Mouse (Mus musculus) stomach, embryonic 14.5 days (tissue): ENCODE results near the gene Tns1. TPM values are rescaled to one million over a fixed set of nuclear protein-coding genes. Genes with fewer than 3 reads are reported as not detected.

Experiments used
- ATAC-seq: fragments of 200-750 bp; cut with Nextera tagmentation; 2 replicates; pipeline ENCODE4 v1.8.0; 2017; ENCODE audit warnings: low read depth, moderate TSS enrichment; ENCODE audit not compliant: insufficient number of reproducible peaks, insufficient read depth, low FRiP score
- H3K27ac ChIP-seq: fragments of 300-500 bp; sonication (generic); 2 replicates; pipeline ENCODE4 v1.5.1; 2014; ENCODE audit warnings: mild to moderate bottlenecking, low read length, moderate library complexity, mixed read lengths
- H3K27me3 ChIP-seq: fragments of 300-500 bp; sonication (generic); 2 replicates; pipeline ENCODE4 v1.6.1; 2014; ENCODE audit warnings: low read length, control low read depth, mixed read lengths; ENCODE audit not compliant: control insufficient read depth, insufficient read depth
- H3K36me3 ChIP-seq: fragments of 300-500 bp; sonication (generic); 2 replicates; pipeline ENCODE4 v1.6.1; 2014; ENCODE audit warnings: mild to moderate bottlenecking, control low read depth, low read length, moderate library complexity, mixed read lengths; ENCODE audit not compliant: control insufficient read depth, insufficient read depth
- H3K4me1 ChIP-seq: fragments of 300-500 bp; sonication (generic); 2 replicates; pipeline ENCODE4 v1.6.1; 2014; ENCODE audit warnings: low read length, control low read depth, mixed read lengths; ENCODE audit not compliant: control insufficient read depth, insufficient read depth
- H3K4me2 ChIP-seq: fragments of 300-500 bp; sonication (generic); replicated peaks from 2 replicates; pipeline ENCODE4 v1.6.1; 2014; ENCODE audit warnings: low read depth, low read length, control low read depth
- H3K4me3 ChIP-seq: fragments of 300-500 bp; sonication (generic); 2 replicates; pipeline ENCODE4 v1.5.1; 2014; ENCODE audit warnings: low read depth, low read length, control low read depth
- H3K9ac ChIP-seq: fragments of 300-500 bp; sonication (generic); replicated peaks from 2 replicates; pipeline ENCODE4 v1.6.1; 2014; ENCODE audit warnings: low read depth, mild to moderate bottlenecking, control low read depth, low read length, moderate library complexity, mixed read lengths
- H3K9me3 ChIP-seq: fragments of 300-500 bp; sonication (generic); 2 replicates; pipeline ENCODE4 v1.6.1; 2016; ENCODE audit warnings: low read depth, low read length, control low read depth; ENCODE audit not compliant: control insufficient read depth
- WGBS: fragments of 180-500 bp; shearing (Covaris S2); extraction: QIAGEN DNeasy Blood & Tissue Kit; methylation state at CpG from one replicate; pipeline ENCODE4 v1.1.7; 2014; 5-methylcytosine and 5-hydroxymethylcytosine counted together
- polyA plus RNA-seq: library from polyadenylated mRNA; unstranded; fragments of >200 nt; fragmentation: Nextera tagmentation; extraction: Ambion mirVana; gene quantifications from 2 replicates; pipeline ENCODE4 v1.2.1, GENCODE M21; 2014

Gene Tns1
- polyA plus RNA-seq, 1 experiment from 2014 or later: 35.3 TPM

- WGBS: 84% methylated on average over 4 of the region's 4 CpGs
- ATAC-seq: no peak
- H3K27ac ChIP-seq: no peak overlapping the region
- no peaks in the 10 kb centered on the region for H3K36me3 ChIP-seq
- H3K4me1 ChIP-seq: peaks cover 18% of the 10 kb centered on the region
- H3K4me2 ChIP-seq: no peak overlapping the region
- H3K27me3 ChIP-seq: no peaks in the 10 kb centered on the region
- no peak overlapping the region for H3K9ac ChIP-seq
- no peak overlapping the region for H3K4me3 ChIP-seq
- H3K9me3 ChIP-seq: no peaks in the 10 kb centered on the region
Measured at GRCm38 (mm10) chr1:74055552-74055951, 68.7 kb downstream of the Tns1 start.

DNA sequence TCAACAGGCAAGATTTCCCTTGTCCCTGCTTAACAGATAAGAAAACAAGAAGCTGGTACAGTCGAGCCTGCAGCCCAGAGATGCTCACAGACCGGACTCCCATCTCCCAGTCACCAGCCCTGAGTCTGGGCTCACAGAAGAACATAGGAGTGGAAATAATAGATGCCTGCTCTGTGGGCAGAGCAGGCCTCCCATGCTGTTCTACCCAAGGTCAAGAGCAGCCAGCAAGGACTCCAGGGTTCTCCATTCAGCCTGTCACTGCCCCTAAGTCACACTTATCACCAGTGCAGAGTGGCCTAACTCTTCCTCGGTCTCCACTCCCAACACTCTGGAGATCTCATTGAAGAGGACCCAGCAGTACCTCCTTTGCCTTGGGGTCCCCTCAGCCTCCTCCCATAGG lies 69.8 kb downstream of the Tns1 start:
- no peak overlapping the region for H3K9ac ChIP-seq
- 53% methylated on average over 3 of the region's 3 CpGs for WGBS

GRCm38 (mm10) chr1:74054007-74054406 lies 70.2 kb downstream of the Tns1 start:
- Histone ChIP-seq H3K9ac (no peak overlapping the region), H3K4me1 (peaks cover 10% of the 10 kb centered on the region; the same call in 1 of the 2 replicates)
- peak; percentile 33; the same call in 1 of the 2 replicates for ATAC-seq

More for the DNA sequence above, 69.8 kb downstream of the Tns1 start:
- H3K4me3 ChIP-seq: no peak overlapping the region
- H3K27ac ChIP-seq: no peak overlapping the region
- no peaks in the 10 kb centered on the region for H3K27me3 ChIP-seq
- no peak for ATAC-seq
- H3K9me3 ChIP-seq: no peaks in the 10 kb centered on the region
- H3K4me1 ChIP-seq: peaks cover 13% of the 10 kb centered on the region
- no peaks in the 10 kb centered on the region for H3K36me3 ChIP-seq
- no peak overlapping the region for H3K4me2 ChIP-seq

GRCm38 (mm10) chr1:74053068-74053467 lies 71.2 kb downstream of the Tns1 start:
- no peak overlapping the region for H3K27ac ChIP-seq
- no peaks in the 10 kb centered on the region for H3K9me3 ChIP-seq
- no peak for ATAC-seq
- WGBS: 64% methylated on average over 2 of the region's 2 CpGs
- H3K27me3 ChIP-seq: no peaks in the 10 kb centered on the region
- no peak overlapping the region for H3K4me3 ChIP-seq
- H3K36me3 ChIP-seq: no peaks in the 10 kb centered on the region
- no peak overlapping the region for H3K4me2 ChIP-seq
- peaks cover 10% of the 10 kb centered on the region; the same call in 1 of the 2 replicates for H3K4me1 ChIP-seq
- H3K9ac ChIP-seq: no peak overlapping the region

More at GRCm38 (mm10) chr1:74054007-74054406, 70.2 kb downstream of the Tns1 start:
- Histone ChIP-seq H3K4me3 (no peak overlapping the region), H3K27ac (no peak overlapping the region), H3K36me3 (no peaks in the 10 kb centered on the region), H3K27me3 (no peaks in the 10 kb centered on the region), H3K4me2 (no peak overlapping the region), H3K9me3 (no peaks in the 10 kb centered on the region)
- 23% methylated on average over 7 of the region's 7 CpGs for WGBS

GRCm38 (mm10) chr1:74051349-74051748 lies 72.9 kb downstream of the Tns1 start:
- Histone ChIP-seq H3K9me3 (no peaks in the 10 kb centered on the region), H3K36me3 (no peaks in the 10 kb centered on the region), H3K4me1 (peaks cover 10% of the 10 kb centered on the region; the same call in 1 of the 2 replicates), H3K4me2 (no peak overlapping the region), H3K4me3 (no peak overlapping the region), H3K27me3 (no peaks in the 10 kb centered on the region), H3K9ac (no peak overlapping the region), H3K27ac (no peak overlapping the region)
- 21% methylated on average over 2 of the region's 2 CpGs for WGBS
- 0 out of 2 replicates have a peak, but pooled peaks have one; percentile 29 for ATAC-seq

DNA sequence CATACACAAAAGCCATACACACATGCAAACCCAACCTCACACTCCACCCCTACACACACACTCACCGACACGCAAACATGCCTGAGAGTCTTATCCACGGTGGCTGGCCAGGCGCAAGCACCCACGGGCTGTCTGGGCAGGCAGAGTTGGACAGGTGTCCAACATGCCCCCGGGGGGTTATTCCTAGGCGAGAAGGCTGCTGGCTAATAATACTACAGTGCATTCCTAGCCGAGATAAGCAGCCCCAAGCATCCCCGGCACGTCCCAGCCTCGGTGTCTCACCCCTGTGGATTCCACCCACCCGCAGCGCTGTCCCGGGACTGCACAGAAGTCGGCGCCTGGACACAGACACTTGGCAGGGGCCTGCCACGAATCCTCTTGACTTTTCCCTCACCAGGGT lies 74.8 kb downstream of the Tns1 start:
- no peak for ATAC-seq
- H3K9ac ChIP-seq: no peak overlapping the region
- H3K36me3 ChIP-seq: no peaks in the 10 kb centered on the region
- no peaks in the 10 kb centered on the region for H3K9me3 ChIP-seq
- 71% methylated on average over 17 of the region's 17 CpGs for WGBS
- H3K27ac ChIP-seq: no peak overlapping the region
- H3K4me1 ChIP-seq: peaks cover 11% of the 10 kb centered on the region; the same call in 1 of the 2 replicates
- no peaks in the 10 kb centered on the region for H3K27me3 ChIP-seq
- H3K4me3 ChIP-seq: no peak overlapping the region
- H3K4me2 ChIP-seq: no peak overlapping the region

- ATAC-seq: no peak
- Histone ChIP-seq H3K4me2 (no peak overlapping the region), H3K9ac (no peak overlapping the region), H3K27ac (no peak overlapping the region), H3K9me3 (no peaks in the 10 kb centered on the region), H3K4me3 (no peak overlapping the region), H3K4me1 (peaks cover 20% of the 10 kb centered on the region), H3K27me3 (no peaks in the 10 kb centered on the region), H3K36me3 (no peaks in the 10 kb centered on the region)
- WGBS: 72% methylated on average over 6 of the region's 6 CpGs
Measured at GRCm38 (mm10) chr1:74047722-74048121, 76.5 kb downstream of the Tns1 start.

- H3K9ac ChIP-seq: no peak overlapping the region
- H3K36me3 ChIP-seq: no peaks in the 10 kb centered on the region
- H3K27ac ChIP-seq: no peak overlapping the region
- no peaks in the 10 kb centered on the region for H3K9me3 ChIP-seq
- H3K4me2 ChIP-seq: no peak overlapping the region
- H3K27me3 ChIP-seq: no peaks in the 10 kb centered on the region
- H3K4me1 ChIP-seq: peaks cover 24% of the 10 kb centered on the region
- no peak for ATAC-seq
- WGBS: 52% methylated on average over 2 of the region's 2 CpGs
- no peak overlapping the region for H3K4me3 ChIP-seq
Measured at GRCm38 (mm10) chr1:74047311-74047710, 76.9 kb downstream of the Tns1 start.

DNA sequence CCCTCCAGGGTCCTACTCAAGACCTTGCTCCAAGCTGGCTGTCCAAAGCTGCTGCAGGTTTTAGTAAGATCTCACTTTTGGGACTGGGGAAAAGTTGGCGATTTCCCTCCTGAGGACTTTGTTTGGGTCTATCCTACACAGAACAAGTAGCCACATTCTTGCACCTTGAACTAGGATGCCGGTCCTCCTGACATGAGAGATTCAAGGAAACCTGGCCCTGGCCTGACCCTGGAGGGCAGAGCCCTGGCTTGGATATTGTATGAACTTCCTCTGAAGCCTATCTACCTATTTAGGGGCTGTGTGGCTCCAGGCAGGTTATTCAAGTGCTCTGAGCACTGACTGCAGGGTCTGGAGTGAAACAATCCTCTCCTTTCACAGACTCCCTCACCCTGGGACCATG lies 79.2 kb downstream of the Tns1 start:
- no peaks in the 10 kb centered on the region for H3K36me3 ChIP-seq
- 80% methylated on average over 2 of the region's 2 CpGs for WGBS
- H3K4me1 ChIP-seq: peaks cover 36% of the 10 kb centered on the region

More for the DNA sequence above, 79.2 kb downstream of the Tns1 start:
- Histone ChIP-seq H3K9me3 (no peaks in the 10 kb centered on the region), H3K27ac (no peak overlapping the region), H3K4me2 (no peak overlapping the region), H3K9ac (no peak overlapping the region), H3K27me3 (no peaks in the 10 kb centered on the region), H3K4me3 (no peak overlapping the region)
- ATAC-seq: no peak
